In the genomic region with DNA sequence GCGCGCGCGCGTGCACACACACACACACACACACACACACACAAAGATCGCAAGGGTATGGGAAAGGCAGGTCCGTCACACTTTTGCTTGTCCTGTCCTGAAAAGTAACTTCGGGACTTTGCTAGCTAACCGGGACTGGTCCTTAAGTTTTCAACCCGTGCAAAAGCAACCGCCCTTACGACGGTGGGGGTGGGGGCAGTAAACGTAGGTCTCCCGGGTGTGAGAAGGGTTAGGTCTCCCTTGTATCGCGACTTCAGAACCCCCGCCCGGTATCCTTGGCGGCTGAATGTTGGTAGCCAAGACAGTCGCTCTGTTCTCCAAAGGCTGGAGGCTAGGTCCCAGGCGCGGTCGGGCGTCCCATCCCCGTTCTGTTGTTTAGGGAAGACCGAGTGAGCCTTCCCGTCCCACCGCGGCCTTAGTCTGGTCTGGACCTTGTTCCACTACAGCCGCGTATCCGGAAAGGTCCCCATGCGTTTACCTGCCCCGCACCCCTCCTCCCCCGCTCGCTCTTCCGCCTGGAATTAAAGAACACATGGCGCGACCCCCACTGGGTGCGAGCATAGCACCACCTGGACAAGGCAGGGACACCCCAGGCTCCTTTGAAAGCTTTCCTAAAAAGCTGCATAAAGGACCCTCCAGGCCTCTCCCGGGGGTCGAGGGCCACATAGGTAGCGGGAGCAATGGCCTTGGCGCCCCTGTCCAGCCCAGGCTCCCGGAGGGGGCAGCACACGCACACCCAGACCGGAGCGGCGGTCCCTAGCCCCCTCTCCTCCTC, we compare ENCODE assay signal across 8 mouse cellular contexts. TPM values are rescaled to one million over a fixed set of nuclear protein-coding genes. Genes with fewer than 3 reads are reported as not detected.
A peak's percentile ranks its signal among the peaks of the same experiment; 100 is the strongest.
DNase-seq lines count a peak whose midpoint lies in the region; ATAC-seq lines count a peak whose summit lies in the region.

No protein-coding gene starts in this region.

- no peak overlapping the region for H3K27ac ChIP-seq in embryonic facial prominence, embryonic 14.5 days (replicated peaks; ENCODE audit: low read depth, low read length)
- H3K27ac ChIP-seq in intestine, embryonic 14.5 days (ENCODE audit: low read depth): no peak overlapping the region
- H3K27ac ChIP-seq in midbrain, embryonic 10.5 days (replicated peaks): peak overlapping the region; percentile 94

- no peaks in the 10 kb centered on the region for H3K9me3 ChIP-seq in embryonic facial prominence, embryonic 14.5 days (ENCODE audit: control insufficient read depth, low read length)
- no peaks in the 10 kb centered on the region for H3K9me3 ChIP-seq in intestine, embryonic 14.5 days (ENCODE audit: control insufficient read depth, low read length)
- H3K9me3 ChIP-seq in midbrain, embryonic 10.5 days (replicated peaks): no peaks in the 10 kb centered on the region

- H3K36me3 ChIP-seq in embryonic facial prominence, embryonic 14.5 days (ENCODE audit: control insufficient read depth, insufficient read depth, low read length): no peaks in the 10 kb centered on the region
- H3K36me3 ChIP-seq in intestine, embryonic 14.5 days (ENCODE audit: control insufficient read depth, insufficient read depth, low read length): no peaks in the 10 kb centered on the region
- peaks cover 15% of the 10 kb centered on the region for H3K36me3 ChIP-seq in midbrain, embryonic 10.5 days

- H3K9ac ChIP-seq in embryonic facial prominence, embryonic 14.5 days (ENCODE audit: low read depth, low read length): peak overlapping the region; percentile 77
- no peak overlapping the region; the same call in 1 of the 2 replicates for H3K9ac ChIP-seq in intestine, embryonic 14.5 days (ENCODE audit: low read length)

- H3K27me3 ChIP-seq in embryonic facial prominence, embryonic 14.5 days (replicated peaks; ENCODE audit: control insufficient read depth, insufficient read depth, low read length): peaks cover 32% of the 10 kb centered on the region
- peaks cover 44% of the 10 kb centered on the region for H3K27me3 ChIP-seq in intestine, embryonic 14.5 days (replicated peaks; ENCODE audit: control insufficient read depth, insufficient read depth, low read length)
- peaks cover 58% of the 10 kb centered on the region for H3K27me3 ChIP-seq in midbrain, embryonic 10.5 days (ENCODE audit: low read depth, poor library complexity, severe bottlenecking)

- DNase-seq in cerebellum, postnatal 14 days: peak; percentile 23 to 25
- DNase-seq in cerebellum, adult 18-20 months: no peak
- peak; percentile 33 for DNase-seq in CD4-positive helper T cell, adult 2 months (ENCODE audit: low read depth, low spot score)
- DNase-seq in embryonic facial prominence, embryonic 14.5 days (ENCODE audit: low spot score): no peak
- peak; percentile 74 for DNase-seq in intestine, embryonic 14.5 days (ENCODE audit: low spot score)
- peak; percentile 71 for DNase-seq in midbrain, embryonic 10.5 days (ENCODE audit: low spot score)
- no peak for DNase-seq in frontal cortex, postnatal 25 days (ENCODE audit: low spot score in 2 of 2)
- no peak for DNase-seq in left cerebral cortex, adult 11 months (ENCODE audit: low spot score)

- H3K4me2 ChIP-seq in embryonic facial prominence, embryonic 14.5 days (ENCODE audit: low read depth, low read length): peak overlapping the region; percentile 94
- peak overlapping the region; percentile 96 for H3K4me2 ChIP-seq in intestine, embryonic 14.5 days (ENCODE audit: low read length)

- ATAC-seq in embryonic facial prominence, embryonic 14.5 days (ENCODE audit: low read depth): no peak
- ATAC-seq in intestine, embryonic 14.5 days (replicated peaks; ENCODE audit: low FRiP score, low TSS enrichment, low read depth): no peak

- peak overlapping the region; percentile 68 for H3K4me3 ChIP-seq in embryonic facial prominence, embryonic 14.5 days (ENCODE audit: low read depth, low read length)
- peak overlapping the region; percentile 59 for H3K4me3 ChIP-seq in intestine, embryonic 14.5 days (ENCODE audit: low read depth, low read length)
- peak overlapping the region; percentile 77 for H3K4me3 ChIP-seq in midbrain, embryonic 10.5 days

- WGBS in embryonic facial prominence, embryonic 14.5 days: 1% methylated on average over 39 of the region's 50 CpGs
- under 1% methylated on average over 44 of the region's 50 CpGs for WGBS in intestine, embryonic 14.5 days
- under 1% methylated on average over 50 of the region's 50 CpGs for WGBS in midbrain, embryonic 10.5 days

- H3K4me1 ChIP-seq in embryonic facial prominence, embryonic 14.5 days (ENCODE audit: control insufficient read depth, insufficient read depth, low read length): no peaks in the 10 kb centered on the region; the same call in 1 of the 2 replicates
- H3K4me1 ChIP-seq in intestine, embryonic 14.5 days (replicated peaks; ENCODE audit: control insufficient read depth, insufficient read depth, low read length): peaks cover 6% of the 10 kb centered on the region; the same call in 1 of the 2 replicates
- peaks cover 29% of the 10 kb centered on the region for H3K4me1 ChIP-seq in midbrain, embryonic 10.5 days

RNA-seq across cellular contexts. Expression of a gene that starts 0.8 kb away (rescaled TPM):
- polyA plus RNA-seq in embryonic facial prominence, embryonic 14.5 days (2014; fragmentation: Nextera tagmentation; extraction: Ambion mirVana): 14.3 and 16.1 TPM in 2 replicates
- polyA plus RNA-seq in intestine, embryonic 14.5 days (2014; fragmentation: Nextera tagmentation; extraction: Ambion mirVana): 31.6 and 32.8 TPM in 2 replicates
- polyA plus RNA-seq in midbrain, embryonic 10.5 days (2016; fragmentation: Nextera tagmentation; extraction: Ambion mirVana): 25.1 and 37.3 TPM in 2 replicates

RNA-seq across cellular contexts. Expression of a gene that starts 8.5 kb away (rescaled TPM):
- 5.4 and 6.7 TPM in 2 replicates for polyA plus RNA-seq in embryonic facial prominence, embryonic 14.5 days (2014; fragmentation: Nextera tagmentation; extraction: Ambion mirVana)
- polyA plus RNA-seq in intestine, embryonic 14.5 days (2014; fragmentation: Nextera tagmentation; extraction: Ambion mirVana): 4.7 and 6.6 TPM in 2 replicates
- 18.3 and 21.8 TPM in 2 replicates for polyA plus RNA-seq in midbrain, embryonic 10.5 days (2016; fragmentation: Nextera tagmentation; extraction: Ambion mirVana)

RNA-seq across cellular contexts. Expression of a gene that starts 8.5 kb away (rescaled TPM):
- polyA plus RNA-seq in embryonic facial prominence, embryonic 14.5 days (2014; fragmentation: Nextera tagmentation; extraction: Ambion mirVana): 0.38 and 0.39 TPM in 2 replicates
- 0.28 and 0.55 TPM in 2 replicates for polyA plus RNA-seq in intestine, embryonic 14.5 days (2014; fragmentation: Nextera tagmentation; extraction: Ambion mirVana)
- polyA plus RNA-seq in midbrain, embryonic 10.5 days (2016; fragmentation: Nextera tagmentation; extraction: Ambion mirVana): 1.3 and 1.5 TPM in 2 replicates

Comparison
In these comparisons a context has a peak if more than half of its experiments do, and no peak if none do; other contexts are left out.
1. DNase-seq: peak in cerebellum, postnatal 14 days (2 of 2), CD4-positive helper T cell, adult 2 months (single experiment), intestine, embryonic 14.5 days (single experiment) and midbrain, embryonic 10.5 days (single experiment); none in cerebellum, adult 18-20 months (0 of 2), embryonic facial prominence, embryonic 14.5 days (single experiment), frontal cortex, postnatal 25 days (0 of 2) and left cerebral cortex, adult 11 months (single experiment).
2. Peak in every context shown above with its lines, with median percentiles within 50 percentile points of each other: H3K4me3 ChIP-seq.